Mouse (Mus musculus): Measurements from ENCODE around the gene Cox7a1.
"Not testable (repeated sequence)": the region's sequence is repeated elsewhere in the genome, so short reads cannot be mapped to it uniquely, and the experiment has no call there.

Gene Cox7a1

GRCm38 (mm10) chr7:30183879-30184289 is at the start of gene Cox7a1:
Gene Cox7a1 (plus strand): TSS chr7:30184144.
- peak; percentile 42 to 56 for DNase-seq (ENCODE audit: low spot score in 2 of 2)

- DNase-seq (ENCODE audit: low spot score in 2 of 2): no peak
These were observed 47.1 kb upstream of the Cox7a1 start for GRCm38 (mm10) chr7:30136826-30137225.

GRCm38 (mm10) chr7:30143170-30143554 is 40.8 kb upstream of the Cox7a1 start:
- no peak for DNase-seq (ENCODE audit: low spot score in 2 of 2)

- peak; percentile 66 to 73 for DNase-seq (ENCODE audit: low spot score in 2 of 2)
These were observed 40.3 kb upstream of the Cox7a1 start for GRCm38 (mm10) chr7:30143555-30144209.

- DNase-seq (ENCODE audit: low spot score in 2 of 2): no peak
These were observed 36.9 kb upstream of the Cox7a1 start for GRCm38 (mm10) chr7:30147011-30147410.

- no peak for DNase-seq (ENCODE audit: low spot score in 2 of 2)
These were observed 29.9 kb upstream of the Cox7a1 start for GRCm38 (mm10) chr7:30154040-30154439.

GRCm38 (mm10) chr7:30155507-30155906 is 28.4 kb upstream of the Cox7a1 start:
- no peak for DNase-seq (ENCODE audit: low spot score in 2 of 2)

- DNase-seq (ENCODE audit: low spot score in 2 of 2): no peak
These were observed 20.8 kb upstream of the Cox7a1 start for GRCm38 (mm10) chr7:30163113-30163512.

- DNase-seq (ENCODE audit: low spot score in 2 of 2): no peak
These were observed 19.2 kb upstream of the Cox7a1 start for GRCm38 (mm10) chr7:30164745-30165144.

GRCm38 (mm10) chr7:30168914-30169582 is 14.9 kb upstream of the Cox7a1 start:
- peak in 1 of 2 experiments; percentile 35 for DNase-seq (ENCODE audit: low spot score in 2 of 2)

GRCm38 (mm10) chr7:30169583-30170282 is 14.2 kb upstream of the Cox7a1 start, which contains the start of gene Zfp146:
Gene Zfp146 (minus strand): TSS chr7:30169750.
- peak; percentile 93 to 97 for DNase-seq (ENCODE audit: low spot score in 2 of 2)

- DNase-seq (ENCODE audit: low spot score in 2 of 2): no peak
These were observed 13.5 kb upstream of the Cox7a1 start for GRCm38 (mm10) chr7:30170283-30170951.

GRCm38 (mm10) chr7:30176474-30176873 is 7.5 kb upstream of the Cox7a1 start:
- DNase-seq (ENCODE audit: low spot score in 2 of 2): no peak

- DNase-seq (ENCODE audit: low spot score in 2 of 2): no peak
These were observed 5.7 kb upstream of the Cox7a1 start for GRCm38 (mm10) chr7:30178256-30178655.

GRCm38 (mm10) chr7:30181308-30181707 is 2.6 kb upstream of the Cox7a1 start:
- peak; percentile 66 to 78 for DNase-seq (ENCODE audit: low spot score in 2 of 2)

GRCm38 (mm10) chr7:30181929-30182328 is 2.0 kb upstream of the Cox7a1 start:
- not testable (repeated sequence) for DNase-seq (ENCODE audit: low spot score in 2 of 2)

- not testable (repeated sequence) for DNase-seq (ENCODE audit: low spot score in 2 of 2)
These were observed 755 bp upstream of the Cox7a1 start for GRCm38 (mm10) chr7:30183189-30183588.

GRCm38 (mm10) chr7:30184641-30185348 is 851 bp downstream of the Cox7a1 start:
- no peak for DNase-seq (ENCODE audit: low spot score in 2 of 2)

GRCm38 (mm10) chr7:30188344-30189115 is 4.6 kb downstream of the Cox7a1 start:
- no peak for DNase-seq (ENCODE audit: low spot score in 2 of 2)

GRCm38 (mm10) chr7:30189116-30189491 is 5.2 kb downstream of the Cox7a1 start:
- no peak for DNase-seq (ENCODE audit: low spot score in 2 of 2)

GRCm38 (mm10) chr7:30192088-30192487 is 8.1 kb downstream of the Cox7a1 start:
- no peak for DNase-seq (ENCODE audit: low spot score in 2 of 2)

Data from frontal cortex, postnatal 36 days (tissue).